Mouse (Mus musculus): Measurements from ENCODE around the gene Sart3.

The Sart3 gene

GRCm38 (mm10) chr5:113722224-113723013 is 49.9 kb downstream of the Sart3 start:
- DNase-seq = peak; percentile 58

- peak; percentile 15 for DNase-seq
These were observed 53.1 kb downstream of the Sart3 start for GRCm38 (mm10) chr5:113719221-113719661.

- peak; percentile 60 for DNase-seq
These were observed 55.5 kb downstream of the Sart3 start for GRCm38 (mm10) chr5:113716581-113717388.

DNA sequence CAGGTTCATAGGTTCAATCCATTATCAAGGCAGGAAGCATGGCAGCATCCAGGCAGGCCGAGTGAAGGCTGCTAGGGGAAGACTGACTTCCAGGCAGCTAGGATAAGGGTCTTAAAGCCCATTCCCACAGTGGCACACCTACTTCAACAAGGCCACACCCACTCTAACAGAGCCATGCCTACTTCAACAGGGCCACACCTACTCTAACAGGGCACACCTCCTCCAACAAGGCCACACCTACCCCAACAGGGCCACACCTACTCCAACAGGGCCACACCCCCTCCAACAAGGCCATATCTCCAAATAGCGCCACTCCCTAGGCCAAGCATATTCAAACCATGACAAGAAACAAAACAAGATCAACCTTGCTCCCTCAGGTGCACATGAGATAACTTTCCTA is 59.4 kb downstream of the Sart3 start:
- DNase-seq = no peak

DNA sequence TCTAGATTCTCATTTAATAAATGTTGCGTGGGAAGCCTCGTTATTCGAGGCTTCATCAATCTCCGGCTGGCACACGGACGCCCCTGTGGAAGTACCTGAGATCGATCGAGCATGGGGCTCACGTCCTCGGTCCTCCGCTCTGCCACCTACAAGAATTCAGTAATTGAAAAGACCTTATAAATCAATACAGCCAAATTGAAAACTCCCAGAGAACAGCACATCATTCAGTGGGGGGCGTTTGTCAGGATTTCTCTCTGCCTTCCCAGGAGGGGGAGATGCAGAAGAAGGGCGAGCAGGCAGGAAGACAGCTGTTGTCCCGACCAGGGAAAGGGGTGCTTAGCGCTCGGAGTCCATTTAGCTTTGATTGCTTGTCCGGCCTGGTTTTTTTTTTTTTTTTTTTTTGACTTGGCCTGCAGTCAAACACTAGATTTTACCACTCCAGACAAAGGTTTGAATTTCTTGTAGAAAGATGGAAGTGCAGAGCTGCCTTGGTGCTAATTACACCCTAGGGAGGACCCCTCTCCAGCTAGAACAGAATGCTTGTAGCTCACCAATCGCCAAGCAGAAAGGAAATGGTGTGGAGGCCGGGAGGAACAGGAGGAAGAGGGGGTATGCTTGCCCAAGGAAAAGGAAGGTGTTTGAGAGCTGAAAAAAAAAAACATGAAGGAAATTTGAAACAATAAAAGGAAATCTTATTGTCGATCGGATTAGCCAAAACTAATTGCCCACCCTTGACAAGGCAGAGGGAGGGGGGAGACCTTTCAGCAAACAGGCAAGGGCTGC is 68.3 kb downstream of the Sart3 start:
- no peak for DNase-seq

DNA sequence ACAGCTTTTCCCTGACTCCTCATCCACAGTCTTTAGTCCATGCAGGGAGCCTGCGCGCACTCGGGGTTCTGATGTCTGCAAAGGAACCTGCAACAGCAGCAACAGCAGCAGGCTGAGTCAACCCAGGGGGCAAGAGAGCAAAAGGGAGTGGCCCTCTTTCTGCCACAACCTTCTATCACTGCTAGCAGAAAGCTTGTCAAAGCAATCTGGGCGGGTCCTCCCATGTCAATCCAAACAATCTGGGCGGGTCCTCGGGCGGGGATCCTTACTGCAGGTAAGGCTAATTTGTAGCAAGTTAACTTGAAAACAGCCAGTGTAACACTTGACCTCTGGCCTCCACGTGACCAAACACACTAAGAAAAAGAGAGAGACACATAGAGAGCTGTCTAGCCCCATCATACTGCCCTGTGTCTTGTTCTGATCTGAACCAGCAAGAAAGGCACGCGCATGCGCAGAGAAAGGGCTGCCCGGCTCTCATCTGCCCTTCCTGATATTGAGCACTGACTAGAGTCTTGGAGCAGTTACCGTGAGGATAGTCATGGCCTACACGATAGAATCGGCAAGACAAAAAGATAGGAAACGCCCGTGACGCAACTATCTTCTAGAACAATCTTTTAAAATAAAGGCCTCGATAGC is 71.8 kb downstream of the Sart3 start:
- no peak for DNase-seq

DNA sequence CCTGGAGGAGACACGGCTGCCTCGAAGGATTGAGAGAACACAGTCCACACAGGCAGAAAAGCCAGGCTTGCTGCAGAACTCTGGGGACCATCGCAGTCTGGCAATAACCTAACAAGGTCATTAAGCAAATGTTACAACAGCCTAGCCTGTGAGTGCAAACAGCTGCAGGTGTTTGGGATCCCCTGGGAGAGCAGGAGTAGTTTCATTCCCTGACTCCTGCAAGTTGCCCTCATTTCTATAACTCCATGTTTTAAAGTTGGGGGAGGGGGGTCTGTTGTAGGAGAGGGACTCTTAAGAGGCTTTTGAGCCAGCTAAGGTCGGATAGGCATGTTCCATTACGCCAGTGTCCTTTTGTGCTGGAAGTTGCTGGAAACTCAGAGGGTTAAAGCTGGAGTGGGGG is 77.9 kb downstream of the Sart3 start:
- no peak for DNase-seq

- DNase-seq = no peak
These were observed 78.3 kb downstream of the Sart3 start for GRCm38 (mm10) chr5:113694000-113694399.

- DNase-seq = no peak
These were observed 79.0 kb downstream of the Sart3 start for GRCm38 (mm10) chr5:113693196-113693755.

Data from right cerebral cortex, postnatal 4 days (tissue).